Mouse (Mus musculus): ENCODE results near the gene Mcoln3. TPM values are rescaled to one million over a fixed set of nuclear protein-coding genes. Genes with fewer than 3 reads are reported as not detected.

Gene Mcoln3
- polyA plus RNA-seq, 1 experiment from 2014 or later = 3.6 TPM

GRCm38 (mm10) chr3:146102049-146102448, 15.2 kb upstream of the Mcoln3 start:
- WGBS = 61% methylated on average over 6 of the region's 6 CpGs
- Histone ChIP-seq H3K9me3 (ENCODE audit: control insufficient read depth, low read length) (no peaks in the 10 kb centered on the region), H3K9ac (ENCODE audit: low read length) (no peak overlapping the region), H3K27me3 (ENCODE audit: control insufficient read depth, insufficient read depth, low read length) (no peaks in the 10 kb centered on the region), H3K27ac (ENCODE audit: low read depth, low read length) (no peak overlapping the region), H3K4me1 (ENCODE audit: control insufficient read depth, insufficient read depth, low read length) (no peaks in the 10 kb centered on the region), H3K4me2 (no peak overlapping the region), H3K36me3 (ENCODE audit: control insufficient read depth, insufficient read depth, low read length) (no peaks in the 10 kb centered on the region), H3K4me3 (ENCODE audit: low read depth, low read length) (no peak overlapping the region)
- ATAC-seq (ENCODE audit: low FRiP score) (no peak), DNase-seq (ENCODE audit: low spot score, missing footprints) (no peak)

DNA sequence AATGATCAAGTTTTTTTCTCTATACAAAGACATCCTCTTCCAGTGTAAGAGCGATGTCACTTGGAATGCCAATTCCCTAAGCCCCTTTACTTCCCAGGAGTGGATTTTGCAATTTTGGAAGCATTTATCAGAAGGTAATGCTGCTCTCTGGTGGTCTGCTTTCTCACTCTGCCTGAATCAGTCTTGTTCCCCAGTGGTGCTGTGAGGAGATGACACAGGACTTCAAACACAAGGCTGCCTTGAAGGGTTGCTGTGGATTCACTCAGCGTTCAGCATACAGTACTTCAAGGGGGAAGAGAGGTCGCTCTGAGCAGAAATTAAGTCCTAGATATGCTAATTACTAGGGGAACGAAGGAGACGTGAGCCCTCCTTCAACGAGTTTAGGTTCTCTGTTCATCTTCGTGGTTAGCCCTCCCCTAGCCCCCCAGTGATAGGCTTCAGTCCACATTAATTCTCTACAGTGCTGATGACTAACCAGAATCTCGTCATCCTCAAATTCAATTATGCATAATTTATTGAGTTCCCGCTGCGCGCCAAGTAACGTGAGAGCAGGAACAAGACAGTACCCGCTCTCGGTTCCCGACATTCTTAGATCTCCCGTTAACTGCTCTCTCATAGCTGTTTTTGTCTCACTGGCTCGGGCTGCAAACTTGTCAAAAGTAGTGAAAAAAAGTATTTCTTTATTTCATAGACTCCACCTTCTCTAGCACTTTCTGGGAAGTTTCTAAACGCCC, 10.0 kb upstream of the Mcoln3 start:
- Histone ChIP-seq H3K27me3 (ENCODE audit: control insufficient read depth, insufficient read depth, low read length) (0 out of 2 replicates have a peak, but pooled peaks cover 3% of the 10 kb centered on the region), H3K9me3 (ENCODE audit: control insufficient read depth, low read length) (no peaks in the 10 kb centered on the region), H3K4me3 (ENCODE audit: low read depth, low read length) (peak overlapping the region; percentile 41), H3K9ac (ENCODE audit: low read length) (peak overlapping the region; percentile 16; the same call in 1 of the 2 replicates), H3K4me1 (ENCODE audit: control insufficient read depth, insufficient read depth, low read length) (no peaks in the 10 kb centered on the region), H3K27ac (ENCODE audit: low read depth, low read length) (no peak overlapping the region), H3K36me3 (ENCODE audit: control insufficient read depth, insufficient read depth, low read length) (no peaks in the 10 kb centered on the region), H3K4me2 (peak overlapping the region; percentile 77)
- DNase-seq (ENCODE audit: low spot score, missing footprints) (peak; percentile 93), ATAC-seq (ENCODE audit: low FRiP score) (peak; percentile 71)
- WGBS = 6% methylated on average over 18 of the region's 18 CpGs

DNA sequence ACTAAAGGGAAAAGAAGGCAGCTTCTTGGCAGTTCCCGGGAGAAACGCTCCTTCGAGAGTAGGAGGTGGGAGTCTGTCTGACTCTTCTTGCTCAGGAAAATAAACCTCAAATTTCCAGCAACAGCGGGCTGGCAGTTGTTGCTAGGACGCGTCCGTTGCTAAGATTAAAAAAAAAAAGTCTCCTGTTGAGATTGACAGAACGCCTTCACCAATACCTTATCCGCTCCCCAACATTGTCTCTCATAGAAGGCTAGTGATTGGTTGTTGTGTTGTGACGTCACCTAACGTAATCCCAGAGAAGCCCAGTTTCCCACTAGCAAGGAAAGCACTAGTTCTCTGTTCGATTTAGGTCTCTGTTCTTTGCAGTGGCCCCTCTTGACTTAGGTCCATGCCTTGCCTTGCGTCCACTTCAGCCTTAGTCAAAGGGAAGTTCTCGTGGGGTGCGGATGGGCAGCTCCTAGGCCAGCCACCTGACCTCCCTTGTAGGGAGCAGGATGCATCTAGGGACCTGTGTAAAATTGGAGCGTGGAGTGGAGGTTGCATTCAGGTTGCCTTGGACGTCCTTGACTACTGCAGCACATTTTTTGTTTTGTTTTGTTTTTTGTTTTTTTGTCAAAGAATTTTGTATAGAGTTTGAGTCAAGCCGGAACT, 9.2 kb upstream of the Mcoln3 start, which contains the start of gene Wdr63:
TSS of gene Wdr63 (minus strand) at position 210 of the 651 bp plus-strand sequence.
- H3K4me3 ChIP-seq (ENCODE audit: low read depth, low read length) = peak within 1 kb of the TSS; percentile 41
- no peaks in the 10 kb centered on the region for H3K36me3 ChIP-seq (ENCODE audit: control insufficient read depth, insufficient read depth, low read length)
- H3K4me1 ChIP-seq (ENCODE audit: control insufficient read depth, insufficient read depth, low read length) = no peaks in the 10 kb centered on the region
- ATAC-seq (ENCODE audit: low FRiP score) = peak; percentile 97
- 0 out of 2 replicates have a peak, but pooled peaks cover 3% of the 10 kb centered on the region for H3K27me3 ChIP-seq (ENCODE audit: control insufficient read depth, insufficient read depth, low read length)
- peak within 1 kb of the TSS; percentile 24; the same call in 1 of the 2 replicates for H3K9ac ChIP-seq (ENCODE audit: low read length)
- WGBS = 11% methylated on average over 18 of the region's 18 CpGs
- peak; percentile 96 for DNase-seq (ENCODE audit: low spot score, missing footprints)
- no peak within 1 kb of the TSS for H3K27ac ChIP-seq (ENCODE audit: low read depth, low read length)
- H3K4me2 ChIP-seq = peak within 1 kb of the TSS; percentile 77
- H3K9me3 ChIP-seq (ENCODE audit: control insufficient read depth, low read length) = no peaks in the 10 kb centered on the region

GRCm38 (mm10) chr3:146108945-146109344, 8.3 kb upstream of the Mcoln3 start:
- no peak overlapping the region for H3K4me3 ChIP-seq (ENCODE audit: low read depth, low read length)
- no peak overlapping the region for H3K4me2 ChIP-seq
- H3K4me1 ChIP-seq (ENCODE audit: control insufficient read depth, insufficient read depth, low read length) = no peaks in the 10 kb centered on the region
- 73% methylated on average over 2 of the region's 2 CpGs for WGBS
- ATAC-seq (ENCODE audit: low FRiP score) (no peak), DNase-seq (ENCODE audit: low spot score, missing footprints) (no peak)
- no peaks in the 10 kb centered on the region for H3K36me3 ChIP-seq (ENCODE audit: control insufficient read depth, insufficient read depth, low read length)
- H3K9me3 ChIP-seq (ENCODE audit: control insufficient read depth, low read length) = no peaks in the 10 kb centered on the region
- 0 out of 2 replicates have a peak, but pooled peaks cover 3% of the 10 kb centered on the region for H3K27me3 ChIP-seq (ENCODE audit: control insufficient read depth, insufficient read depth, low read length)
- H3K9ac ChIP-seq (ENCODE audit: low read length) = no peak overlapping the region
- H3K27ac ChIP-seq (ENCODE audit: low read depth, low read length) = no peak overlapping the region

DNA sequence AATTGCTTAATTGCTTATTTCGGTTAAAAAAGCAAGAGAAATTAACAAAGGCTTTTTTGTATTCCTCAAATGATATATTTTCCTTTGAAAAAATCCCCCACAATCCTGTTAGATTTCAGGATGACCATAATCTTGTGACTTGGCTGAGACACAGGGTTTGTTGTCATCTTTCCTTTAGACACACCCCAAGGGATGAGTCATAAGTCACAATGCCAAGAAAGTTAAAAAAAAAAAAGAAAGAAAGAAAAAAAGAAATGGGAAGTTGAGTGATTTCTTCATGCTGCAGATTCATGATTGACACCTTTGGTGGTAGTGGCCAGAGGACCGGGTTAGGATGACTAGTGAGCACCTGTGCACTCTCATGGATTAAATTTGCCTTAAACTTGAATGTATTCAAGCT, 6.9 kb upstream of the Mcoln3 start:
- Histone ChIP-seq H3K4me1 (ENCODE audit: control insufficient read depth, insufficient read depth, low read length) (no peaks in the 10 kb centered on the region), H3K4me3 (ENCODE audit: low read depth, low read length) (no peak overlapping the region), H3K27ac (ENCODE audit: low read depth, low read length) (no peak overlapping the region), H3K9ac (ENCODE audit: low read length) (no peak overlapping the region), H3K9me3 (ENCODE audit: control insufficient read depth, low read length) (no peaks in the 10 kb centered on the region), H3K4me2 (no peak overlapping the region), H3K27me3 (ENCODE audit: control insufficient read depth, insufficient read depth, low read length) (0 out of 2 replicates have a peak, but pooled peaks cover 3% of the 10 kb centered on the region), H3K36me3 (ENCODE audit: control insufficient read depth, insufficient read depth, low read length) (no peaks in the 10 kb centered on the region)
- DNase-seq (ENCODE audit: low spot score, missing footprints) (no peak), ATAC-seq (ENCODE audit: low FRiP score) (no peak)
- 79% methylated on average over 2 of the region's 2 CpGs for WGBS

GRCm38 (mm10) chr3:146110916-146111315, 6.3 kb upstream of the Mcoln3 start:
- no peak overlapping the region for H3K9ac ChIP-seq (ENCODE audit: low read length)
- no peaks in the 10 kb centered on the region for H3K36me3 ChIP-seq (ENCODE audit: control insufficient read depth, insufficient read depth, low read length)
- DNase-seq (ENCODE audit: low spot score, missing footprints) = no peak
- H3K27me3 ChIP-seq (ENCODE audit: control insufficient read depth, insufficient read depth, low read length) = 0 out of 2 replicates have a peak, but pooled peaks cover 3% of the 10 kb centered on the region
- H3K4me3 ChIP-seq (ENCODE audit: low read depth, low read length) = no peak overlapping the region
- no peak overlapping the region for H3K4me2 ChIP-seq
- WGBS = 78% methylated on average over 6 of the region's 6 CpGs
- no peak overlapping the region for H3K27ac ChIP-seq (ENCODE audit: low read depth, low read length)
- no peak for ATAC-seq (ENCODE audit: low FRiP score)
- no peaks in the 10 kb centered on the region for H3K9me3 ChIP-seq (ENCODE audit: control insufficient read depth, low read length)
- H3K4me1 ChIP-seq (ENCODE audit: control insufficient read depth, insufficient read depth, low read length) = no peaks in the 10 kb centered on the region

GRCm38 (mm10) chr3:146117997-146118457, 777 bp downstream of the Mcoln3 start:
- H3K4me2 ChIP-seq = no peak overlapping the region
- WGBS = 61% methylated on average over 9 of the region's 9 CpGs

DNA sequence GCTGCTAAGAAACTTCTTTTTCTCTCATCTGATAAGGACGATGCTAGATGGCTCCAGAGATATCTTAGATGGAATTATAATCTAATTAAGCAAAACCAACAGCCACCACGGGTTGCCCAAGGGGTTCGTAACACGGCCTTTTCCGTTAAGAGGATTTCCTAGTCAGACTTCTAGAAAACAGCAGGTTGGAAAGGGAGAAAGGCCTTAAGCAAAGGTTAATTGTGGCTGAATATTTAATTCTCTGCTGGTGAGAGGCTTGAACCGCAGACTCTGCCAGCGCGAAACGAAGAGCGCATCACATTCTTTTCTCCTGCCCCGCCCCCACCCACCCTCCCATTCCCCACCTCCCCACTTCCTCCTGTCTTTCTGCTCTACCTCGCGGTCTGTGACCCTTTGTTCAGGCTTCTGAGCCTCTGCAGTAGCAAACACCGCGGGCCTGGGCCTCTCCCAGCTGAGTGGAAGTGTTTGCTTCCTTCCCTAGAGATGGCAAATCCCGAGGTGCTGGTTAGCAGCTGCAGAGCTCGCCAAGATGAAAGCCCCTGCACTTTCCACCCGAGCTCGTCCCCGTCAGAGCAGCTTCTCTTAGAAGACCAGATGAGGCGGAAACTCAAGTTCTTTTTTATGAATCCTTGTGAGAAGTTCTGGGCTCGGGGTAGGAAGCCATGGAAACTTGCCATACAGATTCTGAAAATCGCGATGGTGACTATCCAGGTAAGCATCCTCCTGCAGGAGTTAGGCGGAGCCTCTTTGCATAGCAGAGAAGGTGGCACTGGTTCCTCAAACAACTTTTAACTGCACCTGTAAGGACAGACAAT, 4.3 kb downstream of the Mcoln3 start:
- Histone ChIP-seq H3K27me3 (ENCODE audit: control insufficient read depth, insufficient read depth, low read length) (peaks cover 19% of the 10 kb centered on the region), H3K4me1 (ENCODE audit: control insufficient read depth, insufficient read depth, low read length) (0 out of 2 replicates have a peak, but pooled peaks cover 2% of the 10 kb centered on the region), H3K4me2 (peak overlapping the region; percentile 44), H3K9ac (ENCODE audit: low read length) (peak overlapping the region; percentile 62; the same call in 1 of the 2 replicates), H3K4me3 (ENCODE audit: low read depth, low read length) (peak overlapping the region; percentile 13; the same call in 1 of the 2 replicates), H3K9me3 (ENCODE audit: control insufficient read depth, low read length) (no peaks in the 10 kb centered on the region), H3K27ac (ENCODE audit: low read depth, low read length) (no peak overlapping the region), H3K36me3 (ENCODE audit: control insufficient read depth, insufficient read depth, low read length) (no peaks in the 10 kb centered on the region)
- DNase-seq (ENCODE audit: low spot score, missing footprints) (peak; percentile 95), ATAC-seq (ENCODE audit: low FRiP score) (peak; percentile 82)
- WGBS = 5% methylated on average over 25 of the region's 25 CpGs

More at GRCm38 (mm10) chr3:146117997-146118457, 777 bp downstream of the Mcoln3 start:
- Histone ChIP-seq H3K27me3 (ENCODE audit: control insufficient read depth, insufficient read depth, low read length) (peaks cover 19% of the 10 kb centered on the region), H3K9ac (ENCODE audit: low read length) (no peak overlapping the region), H3K4me3 (ENCODE audit: low read depth, low read length) (no peak overlapping the region), H3K27ac (ENCODE audit: low read depth, low read length) (no peak overlapping the region), H3K4me1 (ENCODE audit: control insufficient read depth, insufficient read depth, low read length) (0 out of 2 replicates have a peak, but pooled peaks cover 2% of the 10 kb centered on the region), H3K36me3 (ENCODE audit: control insufficient read depth, insufficient read depth, low read length) (no peaks in the 10 kb centered on the region), H3K9me3 (ENCODE audit: control insufficient read depth, low read length) (no peaks in the 10 kb centered on the region)
- DNase-seq (ENCODE audit: low spot score, missing footprints) (no peak), ATAC-seq (ENCODE audit: low FRiP score) (no peak)
